Mouse (Mus musculus) C2C12 (cell line): ENCODE measurements around the gene Gm4301.

Experiments used
- CTCF ChIP-seq: IDR thresholded peaks from one replicate; pipeline ENCODE4 v1.5.1; 2011; ENCODE audit not compliant: control insufficient read depth, insufficient read depth, insufficient read length
- FOSL1 ChIP-seq: IDR thresholded peaks from one replicate; pipeline ENCODE4 v1.8.0; 2011; ENCODE audit warnings: mild to moderate bottlenecking, low read length; ENCODE audit not compliant: poor library complexity, insufficient read depth, severe bottlenecking
- MAX ChIP-seq: IDR thresholded peaks from one replicate; pipeline ENCODE4 v1.6.1; 2011; ENCODE audit warnings: mild to moderate bottlenecking, control low read depth
- MYOG ChIP-seq: IDR thresholded peaks from one replicate; pipeline ENCODE4 v1.6.1; 2011; ENCODE audit not compliant: control insufficient read depth, insufficient read length; ENCODE audit errors: extremely low read depth
- USF1 ChIP-seq: IDR thresholded peaks from one replicate; pipeline ENCODE4 v1.6.1; 2011; ENCODE audit warnings: low read depth, mild to moderate bottlenecking, control low read depth, moderate library complexity

DNA sequence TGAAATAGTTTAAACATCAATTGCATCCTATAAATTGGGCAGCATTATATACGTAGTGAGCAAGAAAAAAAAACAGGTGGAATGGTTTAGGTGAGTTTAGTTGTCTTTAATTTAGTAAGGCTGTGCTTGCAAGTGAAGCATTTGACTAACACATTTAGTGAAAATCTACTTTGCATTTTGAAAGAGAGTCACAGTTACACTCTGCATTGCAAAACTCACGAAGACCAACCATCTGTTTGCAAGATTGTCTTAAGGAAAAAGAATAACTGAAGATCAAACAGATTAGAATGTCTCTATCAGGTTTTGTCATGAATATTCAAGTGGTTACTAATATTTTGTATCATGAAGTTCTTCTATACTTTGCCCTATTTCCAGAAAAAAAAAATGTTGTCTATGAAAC lies 39.4 kb upstream of the Gm4301 start:
- TF ChIP-seq CTCF (no peak), USF1 (no peak), MAX (no peak), MYOG (no peak), FOSL1 (no peak)
